Mouse (Mus musculus) left cerebral cortex, postnatal 14 days (tissue): Measurements from ENCODE around the gene Ubac1. TPM values are rescaled to one million over a fixed set of nuclear protein-coding genes. Genes with fewer than 3 reads are reported as not detected.

Experiments
- DNase-seq, 2 experiments: peaks; one replicate each; pipeline ENCODE4 v3.0.0; 2021 to 2022; ENCODE audit warnings: low spot score in 2 of 2, mixed read lengths in 1 of 2
- intact Hi-C: fragments of 180-260 bp; cut with DNase I; formaldehyde crosslinking; loops from one replicate; pipeline ENCODE4 v1.15.1; 2025
- total RNA-seq, 2 experiments: library from RNA; stranded (reverse); gene quantifications; 2 replicates each; pipeline ENCODE4 v1.2.3; 2021

Ubac1 gene
- total RNA-seq, 2 experiments from 2014 or later: 80.3 to 86.7 TPM

DNA sequence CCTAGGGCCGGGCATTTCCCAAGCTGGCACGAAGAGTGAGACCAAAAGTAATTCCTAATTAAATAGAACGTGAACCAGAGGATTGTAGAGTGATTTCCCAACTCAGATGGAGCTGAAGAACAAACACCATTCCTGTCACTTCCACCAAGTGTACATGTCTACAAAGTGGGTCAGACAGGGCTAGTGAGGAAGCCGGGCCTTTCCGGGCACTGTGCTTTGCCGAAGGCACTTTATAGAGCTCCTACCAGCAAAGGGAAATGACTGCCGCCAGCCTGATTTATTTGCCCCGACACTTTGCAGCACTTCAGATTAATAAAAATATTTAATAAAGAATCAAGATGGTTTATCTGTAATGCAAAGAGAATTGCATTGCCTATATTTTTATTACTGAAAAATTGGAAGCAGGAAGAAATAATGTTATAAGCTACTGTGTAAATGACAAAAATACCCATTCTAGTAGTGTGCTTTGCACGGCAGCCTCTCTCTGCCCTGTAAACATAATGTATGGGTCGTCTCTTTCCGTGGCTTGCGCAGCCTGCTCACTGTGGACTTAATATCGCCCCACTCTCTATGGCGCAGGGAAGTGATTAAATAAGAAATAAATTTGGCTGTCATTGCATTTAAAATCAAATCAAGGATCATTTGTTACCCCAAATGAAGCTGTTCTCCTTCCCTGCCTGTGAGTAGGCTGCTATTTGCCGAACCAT is 12.9 kb upstream of the Ubac1 start:
- intact Hi-C loops: no loop called here
- no peak for DNase-seq

DNA sequence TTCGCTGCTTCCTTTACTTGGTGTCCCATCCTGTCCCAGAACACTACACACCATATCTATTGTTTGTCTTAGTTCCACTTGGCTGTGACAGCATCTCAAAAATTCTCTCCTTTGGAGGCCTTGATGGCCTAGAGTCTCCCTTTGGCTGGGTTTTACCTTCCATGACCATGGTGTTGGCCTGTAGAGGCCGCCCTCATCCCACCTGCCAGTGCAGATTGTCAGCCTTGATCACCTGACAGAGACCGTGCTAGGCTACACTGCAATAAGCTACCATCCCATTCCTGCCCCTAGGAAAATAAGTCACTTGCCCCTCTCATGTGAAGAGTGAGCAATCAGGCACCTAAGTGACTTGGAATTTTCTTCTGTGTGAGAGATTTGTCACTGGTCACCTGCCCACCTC is 8.7 kb upstream of the Ubac1 start:
- intact Hi-C loops: no loop called here
- DNase-seq: no peak

- intact Hi-C loops: loop anchor here (2.0 kb wide), 1 partner anchor 116 kb away; no protein-coding TSS in a partner anchor
- peak; percentile 57 to 70 for DNase-seq
Measured at GRCm38 (mm10) chr2:26024138-26025075, 2.9 kb upstream of the Ubac1 start.

GRCm38 (mm10) chr2:26022626-26023025 is 1.1 kb upstream of the Ubac1 start:
- intact Hi-C loops: no loop called here

DNA sequence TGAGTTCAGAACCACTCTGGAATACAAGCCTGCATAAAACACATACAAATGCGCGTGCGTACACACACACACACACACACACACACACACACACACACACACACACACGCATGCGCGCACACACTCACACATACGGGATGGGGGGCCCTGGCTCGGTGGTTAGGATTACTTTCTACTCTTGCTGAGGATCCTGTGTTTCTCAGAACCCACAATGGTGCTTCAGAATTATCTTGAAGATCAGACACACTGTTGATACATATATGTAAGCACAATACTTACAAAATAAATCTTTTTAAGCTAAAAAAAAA is 665 bp upstream of the Ubac1 start:
- no peak for DNase-seq
- intact Hi-C loops: no loop called here

More at GRCm38 (mm10) chr2:26022626-26023025, 1.1 kb upstream of the Ubac1 start:
- no peak for DNase-seq

DNA sequence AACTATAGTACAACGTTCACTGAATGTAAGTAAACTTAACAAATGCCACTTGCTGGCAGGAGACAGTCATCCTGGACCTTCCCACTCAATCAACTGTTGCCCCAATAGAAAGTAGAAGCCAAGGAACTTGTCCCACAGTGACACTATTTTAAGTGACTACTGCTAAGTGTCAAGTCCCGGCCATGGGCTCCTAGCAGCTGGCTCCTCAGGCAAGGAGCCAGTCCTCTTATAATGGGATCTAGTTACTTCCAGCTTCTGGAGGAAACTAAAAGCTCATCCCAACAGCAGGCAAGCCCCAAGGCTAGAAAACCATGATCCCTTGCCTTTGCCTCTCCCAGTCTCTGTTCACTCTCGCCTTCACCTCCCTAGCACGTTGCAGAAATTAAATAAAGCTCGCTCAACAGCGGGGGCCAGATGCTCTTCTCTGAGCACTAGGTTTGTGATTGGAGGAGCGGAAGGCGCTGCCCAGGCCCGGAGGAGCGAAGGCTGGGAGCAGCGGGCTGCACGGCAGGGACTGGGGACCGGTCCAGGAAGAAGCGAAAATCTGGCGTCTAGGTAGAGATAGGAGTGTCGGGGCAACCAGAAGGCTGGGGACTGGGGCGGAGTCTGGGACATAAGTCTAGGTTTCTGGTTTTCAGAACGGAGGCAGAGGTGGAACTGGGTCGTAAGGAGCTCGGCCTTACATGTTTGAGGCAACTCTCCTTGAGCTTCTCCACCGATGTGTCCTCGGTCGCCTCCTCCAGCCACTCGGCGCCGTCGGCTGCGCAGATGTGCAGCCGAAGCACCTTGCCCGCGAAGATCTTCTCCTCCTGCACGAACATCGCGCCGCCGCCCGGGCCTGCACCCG is 610 bp downstream of the Ubac1 start:
- intact Hi-C loops: no loop called here
- peak; percentile 50 to 58 for DNase-seq

DNA sequence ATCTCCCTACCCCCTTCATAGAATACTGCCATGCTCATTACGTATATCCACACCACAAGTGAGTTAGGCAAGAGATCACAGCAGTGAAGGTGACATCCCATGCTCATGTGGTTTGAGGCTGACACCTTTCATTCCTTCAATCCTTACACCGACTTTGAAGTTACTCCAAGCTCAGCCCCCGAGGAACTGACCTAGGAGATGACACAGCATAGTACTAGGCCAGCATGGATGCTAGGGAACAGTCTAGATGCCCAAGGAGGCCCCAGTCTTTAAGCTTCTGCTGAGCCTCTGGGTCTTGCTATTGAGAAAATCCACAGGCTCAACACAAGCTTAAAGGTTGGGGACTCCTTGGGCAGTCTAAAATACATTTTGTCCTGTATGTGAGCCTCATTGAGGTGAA is 1.6 kb downstream of the Ubac1 start:
- no peak for DNase-seq
- intact Hi-C loops: loop anchor here (10.0 kb wide), 1 partner anchor 185 kb away; no protein-coding TSS in a partner anchor

DNA sequence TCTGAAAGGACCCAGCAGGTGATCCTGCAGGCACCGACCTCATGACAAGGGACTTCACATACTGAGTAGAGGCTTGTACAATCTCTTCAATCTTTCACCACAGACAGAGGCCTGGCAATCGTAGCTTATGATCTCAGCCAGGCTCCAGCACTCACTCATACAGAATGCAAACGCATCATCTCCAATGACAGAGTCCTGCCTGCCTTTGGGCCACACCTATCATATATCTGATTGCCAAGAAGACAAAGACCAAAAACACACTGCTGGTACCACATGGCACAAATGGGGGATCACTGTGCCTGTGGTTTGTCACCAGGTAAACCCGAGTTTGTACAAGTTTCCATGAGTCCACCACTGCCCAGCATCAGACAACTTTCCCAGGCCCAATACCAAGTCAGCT is 4.2 kb downstream of the Ubac1 start:
- DNase-seq: no peak
- intact Hi-C loops: loop anchor here (10.0 kb wide), 1 partner anchor 183 kb away; no protein-coding TSS in a partner anchor

DNA sequence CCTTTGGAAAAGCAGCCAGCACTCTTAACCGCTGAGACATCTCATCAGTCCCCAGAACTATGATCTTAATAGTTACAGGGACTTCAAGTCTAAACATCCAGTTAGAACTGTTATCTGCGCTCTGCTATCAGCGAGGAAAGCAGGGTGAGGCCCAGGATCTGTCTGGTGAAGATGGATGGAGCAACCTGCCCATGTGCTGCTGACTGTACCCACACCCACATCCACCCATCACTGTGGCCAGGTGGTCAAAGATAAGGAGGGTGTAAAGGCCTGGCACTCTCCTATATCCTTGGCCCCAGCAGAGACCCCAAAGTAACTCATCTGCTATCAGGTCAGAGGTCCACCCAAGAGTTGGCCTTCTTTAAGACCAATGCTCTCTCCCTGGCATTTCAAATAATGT is 7.9 kb downstream of the Ubac1 start:
- DNase-seq: no peak
- intact Hi-C loops: loop anchor here (10.0 kb wide), 1 partner anchor 179 kb away; no protein-coding TSS in a partner anchor

GRCm38 (mm10) chr2:26011420-26011819 is 10.1 kb downstream of the Ubac1 start:
- intact Hi-C loops: loop anchor here (10.0 kb wide), 1 partner anchor 177 kb away; no protein-coding TSS in a partner anchor
- DNase-seq: no peak

- intact Hi-C loops: no loop called here
- no peak for DNase-seq
Measured at GRCm38 (mm10) chr2:26002001-26002400, 19.5 kb downstream of the Ubac1 start.

DNA sequence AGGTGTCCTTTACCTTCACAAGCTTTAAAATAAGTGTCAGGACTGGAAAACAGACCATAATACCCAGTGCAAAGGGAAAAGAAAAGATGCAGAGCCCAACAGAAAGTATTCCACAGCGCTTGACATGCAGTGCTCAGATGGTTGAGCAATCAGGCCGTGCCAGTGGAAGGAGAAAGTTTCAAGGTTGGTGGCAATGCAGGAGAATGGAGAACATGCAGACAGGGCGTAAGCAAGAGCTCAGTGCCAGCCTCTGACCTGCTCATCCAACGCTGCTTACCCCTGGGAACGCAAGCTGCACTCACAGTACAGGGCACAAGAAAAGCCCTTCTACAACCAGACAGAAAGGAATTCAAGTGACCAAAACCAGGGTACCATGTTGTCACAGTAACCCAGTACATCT is 20.4 kb downstream of the Ubac1 start:
- intact Hi-C loops: no loop called here
- no peak for DNase-seq

- intact Hi-C loops: no loop called here
- no peak for DNase-seq
Measured at GRCm38 (mm10) chr2:25997716-25998115, 23.8 kb downstream of the Ubac1 start.

DNA sequence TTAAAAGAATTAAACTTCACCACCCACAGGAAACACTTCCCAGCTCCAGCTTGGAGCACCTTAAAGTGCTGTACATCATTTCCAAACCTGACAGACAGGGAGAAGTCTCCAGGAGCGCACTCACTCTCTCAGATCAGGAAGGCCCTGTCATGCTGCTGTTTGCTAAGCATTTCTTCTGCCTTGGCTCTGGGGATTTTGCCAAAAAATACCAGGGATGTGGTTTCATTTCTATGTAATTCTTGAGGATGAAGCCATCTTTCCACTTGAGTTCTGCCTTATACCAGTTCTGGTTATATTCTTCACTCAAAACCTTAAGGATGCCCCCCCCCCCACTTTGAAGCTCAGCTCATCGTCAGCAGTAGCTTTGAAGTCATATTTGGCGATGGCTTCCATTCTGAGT is 26.8 kb downstream of the Ubac1 start:
- DNase-seq: no peak
- intact Hi-C loops: no loop called here

DNA sequence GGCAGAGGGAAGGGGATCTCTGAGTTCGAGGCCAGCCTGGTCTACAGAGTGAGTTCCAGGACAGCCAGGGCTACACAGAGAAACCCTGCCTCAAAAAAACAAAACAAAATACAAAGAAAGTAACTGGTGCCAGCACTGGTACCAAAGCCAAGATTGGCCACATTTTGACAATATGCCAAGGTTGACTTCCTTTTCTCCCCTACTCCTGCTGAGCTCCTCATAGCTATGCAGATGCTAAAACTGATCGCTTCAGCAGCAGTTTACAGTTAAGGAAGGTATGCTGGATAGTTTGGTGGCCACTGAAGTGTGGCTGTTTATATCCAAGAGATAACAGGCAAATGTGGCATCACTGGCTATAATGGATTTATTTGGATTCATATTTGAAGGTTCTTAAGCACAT is 29.3 kb downstream of the Ubac1 start:
- intact Hi-C loops: no loop called here
- DNase-seq: no peak

- intact Hi-C loops: no loop called here
- DNase-seq: no peak
Measured at GRCm38 (mm10) chr2:25989651-25990050, 31.9 kb downstream of the Ubac1 start.

DNA sequence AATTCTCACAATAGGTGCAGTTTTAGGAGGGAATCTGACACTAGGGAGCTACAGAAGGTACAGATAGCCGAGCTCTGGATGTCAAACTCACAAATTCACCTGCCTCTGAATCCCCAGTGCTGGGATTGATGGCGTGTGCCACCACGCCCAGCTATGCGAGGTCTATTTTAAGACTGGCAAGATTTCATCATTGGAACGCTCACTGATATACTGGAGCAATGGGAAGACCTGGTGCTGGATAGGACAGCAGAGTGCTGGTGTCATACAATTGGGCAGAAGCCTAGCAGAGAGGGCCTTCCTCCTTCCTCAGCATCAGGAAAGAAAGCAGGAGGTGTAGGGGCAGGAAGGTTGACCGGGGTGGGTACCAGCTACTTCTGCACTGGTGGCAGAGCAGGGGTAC is 33.7 kb downstream of the Ubac1 start:
- intact Hi-C loops: no loop called here

GRCm38 (mm10) chr2:25986601-25987000 is 34.9 kb downstream of the Ubac1 start:
- intact Hi-C loops: no loop called here

More for the DNA sequence above, 33.7 kb downstream of the Ubac1 start:
- no peak for DNase-seq

DNA sequence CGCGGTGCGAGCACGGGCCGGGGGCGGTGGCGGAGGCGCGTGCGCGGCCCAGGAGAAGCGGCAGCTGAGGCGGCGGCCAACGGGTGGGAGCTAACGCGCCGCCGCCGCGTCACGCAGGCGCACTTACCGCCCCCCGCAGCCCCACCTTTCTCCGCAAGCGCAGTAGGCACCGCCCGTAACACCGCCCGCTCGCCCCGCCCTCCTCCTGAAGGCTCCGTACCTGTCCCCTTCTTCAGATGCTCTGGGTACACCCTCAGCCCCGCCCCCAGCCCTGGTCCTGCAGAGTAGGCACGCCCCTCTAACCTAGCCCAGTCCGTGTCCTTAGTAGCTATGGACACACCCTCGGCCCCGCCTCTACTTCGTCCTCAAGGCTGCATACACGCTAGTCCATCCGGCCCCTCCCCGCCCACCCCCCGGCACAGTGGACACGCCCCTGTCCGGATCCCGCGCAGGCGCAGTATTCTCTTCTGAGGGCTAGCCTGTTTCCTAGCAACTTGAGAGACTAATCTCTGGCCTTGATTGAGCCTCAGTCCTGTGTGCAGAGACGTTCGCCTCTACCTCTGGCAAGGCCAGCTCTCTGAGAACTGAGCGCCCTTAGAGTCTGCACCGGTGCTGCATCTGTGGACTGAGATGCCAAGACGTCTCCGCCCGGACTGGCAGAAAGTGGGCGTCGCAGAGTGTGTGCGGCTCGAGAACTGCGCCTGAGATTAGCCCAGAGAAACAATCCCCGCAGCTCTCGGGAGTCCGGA is 38.2 kb downstream of the Ubac1 start, which contains the start of gene Camsap1:
TSS of gene Camsap1 (minus strand) at position 124 of the 749 bp plus-strand sequence.
- peak; percentile 99 for DNase-seq
- intact Hi-C loops: no loop called here

More at GRCm38 (mm10) chr2:25986601-25987000, 34.9 kb downstream of the Ubac1 start:
- DNase-seq: no peak
